Mouse (Mus musculus) kidney, adult 18-20 months (tissue): ENCODE results near the gene Dppa4.
"Not testable (repeated sequence)": the region's sequence is repeated elsewhere in the genome, so short reads cannot be mapped to it uniquely, and the experiment has no call there.

Experiments used
- DNase-seq: peaks from one replicate; pipeline ENCODE4 v3.0.0; 2021

Gene Dppa4

DNA sequence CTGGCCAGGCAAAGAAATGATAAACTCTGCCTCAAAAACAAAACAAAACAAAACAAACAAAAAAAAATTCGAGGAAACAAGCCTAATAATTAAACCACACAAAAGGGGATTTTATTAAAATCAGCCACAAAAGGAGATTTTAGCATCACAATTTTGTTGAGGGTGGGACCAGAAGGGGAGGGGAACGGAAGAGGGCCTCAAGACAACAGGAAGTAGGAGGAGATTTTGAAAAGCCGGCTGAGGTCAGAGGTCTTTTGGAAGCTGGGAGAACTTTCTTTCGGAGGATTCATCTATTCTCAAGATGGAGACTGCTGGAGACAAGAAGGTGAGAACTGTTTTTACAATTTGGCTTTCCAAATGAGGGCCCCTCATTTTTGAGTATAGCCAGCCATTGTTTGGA, at the start of gene Dppa4:
TSS of gene Dppa4 (plus strand) at position 217 of the 400 bp plus-strand sequence.
- DNase-seq = no peak

- no peak for DNase-seq
Observed at GRCm38 (mm10) chr16:48234999-48235398, 48.5 kb upstream of the Dppa4 start.

DNA sequence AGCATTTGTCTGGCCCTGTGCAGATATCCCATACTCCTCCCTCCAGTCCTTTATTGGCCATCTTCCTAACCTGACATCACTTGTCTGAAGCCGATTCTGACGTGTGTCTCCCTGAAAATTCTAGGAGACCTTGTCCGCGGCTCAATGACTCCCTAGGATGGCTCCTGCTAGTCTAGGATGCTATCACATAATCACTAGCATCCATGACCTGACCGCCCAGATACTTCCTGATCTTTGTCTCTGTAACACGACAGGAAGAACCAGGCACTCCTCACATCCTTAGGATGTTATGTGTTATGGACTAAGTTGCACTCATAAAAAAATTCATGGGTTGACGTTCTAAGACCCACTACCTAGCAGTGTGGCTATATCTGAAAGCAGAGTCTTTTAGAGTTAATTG, 45.9 kb upstream of the Dppa4 start:
- no peak for DNase-seq

GRCm38 (mm10) chr16:48247044-48247661, 36.4 kb upstream of the Dppa4 start:
- DNase-seq = no peak

DNA sequence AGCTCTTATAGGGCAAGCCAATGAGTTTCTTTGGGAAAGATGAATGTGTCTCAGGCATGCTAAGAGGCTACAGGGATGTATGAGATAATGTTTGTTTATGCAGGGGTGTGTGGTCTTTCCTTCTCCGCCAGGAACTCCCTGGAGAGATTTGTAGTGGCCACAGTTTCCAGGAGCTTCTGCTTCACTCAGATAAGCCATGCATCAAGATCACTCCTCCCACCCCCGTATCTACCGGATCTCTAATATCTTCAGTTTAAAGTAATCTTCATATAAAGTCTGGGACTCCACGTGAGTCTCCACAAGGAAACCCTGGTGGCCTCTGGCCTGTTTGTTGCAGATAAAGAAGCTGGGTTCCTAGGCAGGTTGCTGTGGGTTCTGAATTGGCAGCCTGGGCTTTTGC, 30.7 kb upstream of the Dppa4 start:
- no peak for DNase-seq

DNA sequence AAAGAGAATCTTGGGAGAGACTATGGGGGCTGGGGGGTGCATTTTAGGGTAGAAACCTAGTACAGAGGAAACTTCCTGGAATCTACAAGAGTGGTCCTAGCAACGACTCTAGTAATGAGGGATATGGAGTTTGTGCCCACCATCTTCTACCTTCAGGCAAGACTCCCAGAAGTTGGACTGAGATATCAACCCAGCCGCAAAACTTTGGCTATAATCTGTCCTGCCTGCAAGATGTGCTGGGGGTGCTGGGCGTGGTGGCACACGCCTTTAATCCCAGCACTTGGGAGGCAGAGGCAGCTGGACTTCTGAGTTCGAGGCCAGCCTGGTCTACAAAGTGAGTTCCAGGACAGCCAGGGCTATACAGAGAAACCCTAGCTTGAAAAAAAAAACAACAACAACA, 28.9 kb upstream of the Dppa4 start:
- no peak for DNase-seq

DNA sequence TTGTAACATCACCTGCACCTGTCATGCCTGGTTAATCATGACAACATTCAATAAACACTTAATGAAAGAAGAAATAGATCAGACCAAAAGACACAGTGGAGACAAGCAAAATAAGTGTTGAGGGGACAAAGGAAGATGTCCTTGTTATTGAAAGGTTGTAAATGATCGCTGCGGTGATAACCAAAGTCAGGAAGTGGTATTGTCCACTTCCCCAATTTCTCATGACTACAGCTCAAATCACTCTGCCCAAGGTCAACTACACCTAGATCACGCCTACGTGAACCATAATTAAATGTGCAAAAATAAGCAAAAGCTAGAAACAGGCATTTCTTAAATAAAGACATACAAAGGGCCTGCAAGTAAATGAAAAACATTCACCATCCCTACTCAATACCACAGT, 24.0 kb upstream of the Dppa4 start:
- DNase-seq = no peak

- no peak for DNase-seq
Observed at GRCm38 (mm10) chr16:48262901-48263300, 20.6 kb upstream of the Dppa4 start.

DNA sequence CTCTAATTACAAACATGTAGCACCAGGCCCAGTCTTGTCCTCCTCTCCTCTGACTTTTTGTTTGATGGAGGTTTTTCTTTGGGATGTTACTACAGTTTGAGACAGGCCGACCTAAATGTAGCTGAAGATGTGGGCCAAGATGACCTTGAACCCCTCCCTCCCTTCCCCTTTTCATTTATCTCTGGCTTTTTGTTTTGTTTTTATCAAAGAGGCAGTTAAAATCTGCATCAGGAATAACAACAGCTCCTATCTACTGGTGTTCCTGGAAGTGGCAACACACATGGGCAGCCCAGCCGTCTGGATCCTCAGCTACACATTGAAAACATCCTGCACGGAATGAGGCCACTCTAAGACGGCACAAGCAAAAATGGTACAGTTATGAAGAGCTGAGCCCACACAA, 17.7 kb upstream of the Dppa4 start:
- no peak for DNase-seq

GRCm38 (mm10) chr16:48276940-48277339, 6.6 kb upstream of the Dppa4 start:
- no peak for DNase-seq

GRCm38 (mm10) chr16:48280883-48281282, 2.6 kb upstream of the Dppa4 start:
- no peak for DNase-seq

DNA sequence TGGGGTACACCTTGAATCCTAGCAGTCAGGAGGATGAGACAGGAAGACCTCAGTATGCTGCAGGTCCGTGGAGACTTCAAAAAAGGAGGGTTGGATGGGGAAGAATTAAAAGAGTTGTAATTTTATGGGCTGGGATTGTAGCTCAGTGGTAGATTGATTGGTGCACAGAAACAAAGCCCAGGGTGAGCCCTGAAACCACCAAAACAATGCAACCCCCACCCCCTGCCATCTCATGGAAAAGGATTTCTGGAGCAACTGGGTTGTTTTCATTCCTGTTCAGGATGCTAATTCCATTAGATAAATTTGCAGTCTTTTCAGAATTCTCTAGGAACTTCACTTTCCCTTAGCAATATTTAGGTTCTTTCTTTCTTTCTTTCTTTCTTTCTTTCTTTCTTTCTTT, 732 bp upstream of the Dppa4 start:
- no peak for DNase-seq

- no peak for DNase-seq
Observed at GRCm38 (mm10) chr16:48285517-48285916, 2.0 kb downstream of the Dppa4 start.

GRCm38 (mm10) chr16:48297384-48298136, 14.0 kb downstream of the Dppa4 start:
- no peak for DNase-seq

GRCm38 (mm10) chr16:48299884-48300283, 16.4 kb downstream of the Dppa4 start:
- no peak for DNase-seq

DNA sequence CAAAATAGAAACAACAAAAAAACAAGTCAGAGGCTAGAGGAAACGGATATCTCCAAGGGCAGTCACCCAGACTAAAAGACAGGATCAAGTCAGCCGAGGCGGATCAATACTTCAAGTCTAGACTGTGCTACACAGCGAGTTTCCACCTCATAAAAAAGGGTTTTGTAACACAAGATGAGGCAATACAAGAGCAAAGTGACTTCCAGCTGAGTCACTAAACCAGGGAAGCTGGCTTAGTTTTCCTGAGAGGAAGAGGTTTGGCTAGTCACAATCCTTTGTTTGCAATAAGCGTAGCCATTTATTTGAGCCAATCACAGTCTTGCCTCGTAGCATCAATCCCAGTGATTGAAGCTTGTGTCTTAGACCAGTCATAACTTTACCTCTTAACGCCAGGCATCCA, 20.0 kb downstream of the Dppa4 start, which contains the start of gene Dppa2:
TSS of gene Dppa2 (plus strand) at position 400 of the 400 bp plus-strand sequence.
- no peak for DNase-seq

DNA sequence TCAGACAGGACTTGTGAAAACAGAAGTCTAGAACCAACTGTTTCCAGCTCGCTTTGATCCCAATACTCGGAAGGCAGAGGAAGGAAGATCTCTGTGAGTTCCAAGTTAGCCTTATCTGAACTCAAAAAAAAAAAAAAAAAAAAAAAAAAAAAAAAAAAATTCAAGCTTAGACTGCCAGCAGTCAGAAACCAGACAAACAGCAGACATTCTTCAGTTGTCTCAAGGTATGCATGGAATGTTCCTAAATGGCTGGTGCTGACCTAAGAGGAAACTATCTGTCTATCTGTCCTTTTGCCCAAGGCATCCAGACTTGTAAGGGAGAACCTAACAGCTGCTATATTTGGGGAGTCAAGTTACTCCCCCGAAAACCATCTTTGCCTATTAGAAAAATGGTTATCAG, 20.4 kb downstream of the Dppa4 start:
- no peak for DNase-seq

GRCm38 (mm10) chr16:48308916-48309315, 25.4 kb downstream of the Dppa4 start:
- DNase-seq = not testable (repeated sequence)

GRCm38 (mm10) chr16:48309912-48310630, 26.5 kb downstream of the Dppa4 start:
- no peak for DNase-seq

- DNase-seq = no peak
Observed at GRCm38 (mm10) chr16:48315294-48315693, 31.8 kb downstream of the Dppa4 start.

GRCm38 (mm10) chr16:48320781-48321180, 37.2 kb downstream of the Dppa4 start:
- DNase-seq = no peak

GRCm38 (mm10) chr16:48323133-48323532, 39.6 kb downstream of the Dppa4 start:
- DNase-seq = no peak

DNA sequence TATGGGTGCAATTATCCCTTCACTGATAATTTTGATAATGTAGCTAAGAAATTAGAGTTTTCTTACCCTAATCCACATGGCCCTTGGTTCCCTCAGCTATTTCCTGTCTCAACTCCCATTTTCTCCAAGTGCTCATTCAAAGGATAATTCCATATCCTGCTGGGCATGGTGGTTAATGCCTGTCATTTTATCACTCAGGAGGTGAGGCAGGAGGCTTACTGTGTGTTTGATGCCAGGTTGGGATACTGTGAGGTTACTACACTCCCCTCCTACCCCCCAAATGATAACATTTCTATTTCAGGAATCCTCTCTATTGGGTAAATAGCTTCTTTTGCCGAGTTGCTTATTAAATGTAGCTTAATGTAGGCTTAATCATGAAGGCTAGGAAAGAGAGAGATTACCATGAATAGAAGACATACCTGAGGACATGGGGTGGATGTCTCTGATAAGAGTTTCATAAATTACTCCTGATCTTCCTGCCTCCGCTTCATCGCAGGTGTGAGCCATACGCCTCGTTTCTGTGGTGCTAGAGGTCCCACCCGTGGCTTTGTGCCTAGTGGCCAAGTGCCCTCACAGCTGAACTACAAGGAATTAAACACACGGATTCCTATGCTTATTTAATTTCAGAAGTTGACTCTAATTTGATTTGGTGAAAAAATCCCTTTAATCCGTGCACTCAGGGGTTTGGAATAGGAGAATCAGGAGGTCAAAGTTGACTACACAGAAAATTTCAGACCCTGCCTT, 40.2 kb downstream of the Dppa4 start:
- no peak for DNase-seq
